Mouse (Mus musculus) cerebellum, adult 9-10 months (tissue): ENCODE data around the gene Cdan1.

ENCODE experiments used
- DNase-seq: peaks from one replicate; pipeline ENCODE4 v3.0.0; 2022

The Cdan1 gene

DNA sequence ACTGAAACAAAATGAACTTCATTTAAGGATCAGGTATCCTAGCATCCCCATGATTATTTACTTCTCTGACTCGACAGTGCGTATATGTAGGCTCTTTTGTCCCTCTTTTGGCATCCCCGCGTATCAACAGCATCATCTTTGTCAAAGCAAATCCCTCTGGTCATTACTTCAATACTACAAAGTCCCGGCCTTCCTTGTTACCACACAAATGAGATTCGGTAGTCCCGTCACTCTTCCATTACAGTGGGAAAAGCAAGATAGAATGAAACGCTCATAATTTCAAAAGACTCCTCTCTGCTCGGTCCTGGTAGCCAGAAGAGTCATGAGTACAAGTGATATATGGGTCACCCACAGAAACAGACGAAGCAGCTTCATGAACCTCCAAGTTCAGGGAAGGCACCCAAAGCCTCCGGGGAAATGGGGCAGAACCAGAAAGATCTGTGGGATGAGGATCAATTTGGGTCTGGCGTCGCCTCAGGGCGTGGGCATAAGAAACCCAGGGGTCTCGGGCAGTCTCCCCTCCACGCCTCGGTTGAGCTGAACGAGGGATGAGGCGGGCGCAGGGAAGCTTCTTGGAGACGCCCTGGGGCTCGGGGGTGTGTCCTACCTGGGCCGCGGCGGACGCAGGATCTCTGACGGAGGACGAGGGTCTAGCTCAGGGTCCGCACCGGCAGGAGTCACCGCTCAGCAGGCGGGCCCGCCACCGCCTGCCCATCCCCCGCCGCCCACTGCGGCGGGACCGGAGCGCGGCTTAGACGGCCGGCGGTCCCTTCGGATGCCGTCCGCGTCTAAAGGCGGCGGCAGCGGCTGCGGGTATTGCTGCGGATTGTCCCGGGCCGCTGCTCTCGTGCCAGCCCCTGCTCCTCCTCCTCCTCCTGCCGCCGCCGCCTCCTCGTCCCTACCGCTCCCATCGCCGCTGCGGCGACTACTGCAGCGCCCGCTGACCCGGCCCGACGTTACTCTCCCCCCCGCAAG, at the start of gene Cdan1:
Gene Cdan1, minus strand, starts transcription at position 680 of the 975 bp plus-strand sequence.
- peak; percentile 73 for DNase-seq

GRCm38 (mm10) chr2:120896361-120896760, 46.4 kb upstream of the Cdan1 start:
- no peak for DNase-seq

- no peak for DNase-seq
These were observed 37.7 kb upstream of the Cdan1 start for GRCm38 (mm10) chr2:120887601-120888000.

- no peak for DNase-seq
These were observed 23.3 kb upstream of the Cdan1 start for GRCm38 (mm10) chr2:120873192-120873591.

DNA sequence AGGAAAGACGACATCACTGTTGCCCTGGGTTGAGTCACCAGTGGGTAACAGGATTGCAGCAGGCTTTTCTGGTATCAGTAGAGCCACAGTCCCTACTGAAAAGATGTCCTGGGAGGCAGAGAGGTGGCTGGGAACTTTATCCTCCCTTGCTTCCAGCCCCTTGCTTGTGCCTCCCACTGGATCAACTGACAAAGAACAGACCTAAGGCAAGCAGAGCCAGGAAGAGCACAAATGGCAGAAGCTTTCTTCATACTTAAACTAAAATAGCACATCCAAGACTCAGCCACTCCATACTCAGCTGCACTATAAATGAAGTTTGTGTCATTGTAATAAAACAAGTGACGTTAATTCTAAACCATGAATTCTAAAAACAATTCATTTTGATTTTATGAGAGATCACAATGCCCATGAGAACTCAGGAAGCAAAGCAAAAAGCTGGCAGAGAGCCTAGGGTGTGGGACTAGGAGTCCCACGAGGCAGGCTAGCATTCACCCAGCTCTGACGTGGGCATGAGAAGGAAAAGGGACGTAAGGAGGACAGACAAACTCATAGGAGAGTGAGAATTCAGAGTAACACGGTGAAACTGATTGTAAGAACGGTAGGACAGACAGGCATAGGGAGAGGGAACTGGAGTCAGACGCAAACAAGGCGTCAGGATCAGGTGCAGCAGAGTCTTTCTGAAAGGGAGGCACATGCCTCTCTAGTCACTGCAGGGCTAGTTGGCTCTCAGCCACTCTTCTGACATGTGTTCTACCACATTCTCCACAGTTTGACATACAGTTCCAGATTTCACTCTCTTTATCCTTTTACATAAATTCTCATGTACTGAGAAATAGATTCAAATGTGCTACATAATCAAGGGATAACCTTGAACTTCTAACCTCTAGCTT, 21.8 kb upstream of the Cdan1 start:
- DNase-seq: no peak

- DNase-seq: no peak
These were observed 17.4 kb upstream of the Cdan1 start for GRCm38 (mm10) chr2:120867336-120867735.

DNA sequence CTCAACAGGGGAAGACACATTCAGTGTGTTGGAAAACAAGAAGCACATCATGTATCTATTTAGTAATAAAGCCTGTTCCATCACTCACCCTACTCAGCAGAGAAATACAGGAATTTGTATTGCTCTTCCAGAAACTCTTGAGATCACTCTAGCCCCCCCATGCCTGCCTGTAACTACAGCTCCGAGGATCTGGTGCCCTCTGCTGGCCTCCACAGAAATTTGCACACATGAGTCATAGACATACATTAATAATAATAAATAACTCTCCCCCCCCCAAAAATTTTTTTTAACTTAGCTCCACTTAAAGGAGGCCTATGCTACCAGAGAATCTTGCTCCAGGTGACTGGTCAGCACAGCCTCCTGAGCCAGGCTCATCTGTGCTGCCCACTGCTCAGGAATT, 16.6 kb upstream of the Cdan1 start:
- DNase-seq: no peak

GRCm38 (mm10) chr2:120863389-120863788, 13.5 kb upstream of the Cdan1 start:
- DNase-seq: no peak

GRCm38 (mm10) chr2:120860699-120861098, 10.8 kb upstream of the Cdan1 start:
- no peak for DNase-seq

- DNase-seq: no peak
These were observed 8.2 kb upstream of the Cdan1 start for GRCm38 (mm10) chr2:120858131-120858530.

- DNase-seq: no peak
These were observed 3.2 kb upstream of the Cdan1 start for GRCm38 (mm10) chr2:120853151-120853550.

DNA sequence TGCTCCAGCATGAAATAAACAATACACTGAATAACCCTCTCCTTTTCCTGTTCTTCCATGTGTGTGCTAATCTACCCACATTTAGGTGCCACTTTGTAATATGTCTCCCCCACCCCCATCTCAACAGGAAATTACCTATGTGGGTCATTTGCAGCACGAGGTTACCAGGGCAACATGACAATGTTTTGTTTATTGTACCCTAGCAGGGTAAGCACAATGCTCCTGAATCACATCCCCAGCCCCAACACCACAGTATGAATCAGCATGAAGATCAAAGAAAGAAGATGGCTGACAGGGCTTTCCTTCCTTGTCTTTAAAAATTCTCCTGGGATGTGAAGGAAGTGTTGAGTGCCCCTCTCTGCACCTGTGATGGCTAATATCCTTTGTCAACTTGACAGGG, 2.7 kb upstream of the Cdan1 start:
- DNase-seq: no peak

DNA sequence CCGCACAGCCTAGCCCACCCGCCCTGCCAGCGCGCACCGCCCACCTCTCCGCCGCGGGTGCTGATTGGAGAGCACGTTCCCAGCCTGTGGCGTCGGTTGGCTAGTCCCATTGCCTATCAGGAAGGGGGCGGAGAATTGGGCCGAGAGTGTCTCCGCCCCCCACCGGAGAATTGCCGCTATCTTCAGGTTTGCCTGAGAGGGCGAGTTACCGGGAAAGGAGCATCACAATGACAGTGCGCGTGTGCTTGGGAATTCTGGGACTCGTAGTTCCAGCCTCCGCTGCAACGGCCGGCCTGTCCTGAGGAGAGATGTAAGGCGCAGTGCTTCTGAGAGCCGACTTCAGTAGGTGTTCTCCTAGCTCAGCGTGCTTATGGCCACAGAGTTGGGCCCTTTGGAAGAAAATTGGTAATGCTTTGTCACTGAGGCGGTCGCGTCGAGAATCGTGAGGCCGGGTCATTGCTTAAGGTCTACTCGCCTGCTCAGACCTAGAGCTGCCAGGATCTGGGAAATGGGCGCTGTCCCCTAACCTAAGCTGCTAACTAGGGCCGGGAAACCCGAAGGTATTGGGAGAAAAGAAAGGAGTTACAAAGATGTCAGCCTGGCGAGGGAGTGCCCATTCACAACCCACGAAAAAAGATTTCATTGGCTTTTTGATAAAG, 625 bp upstream of the Cdan1 start, which contains the start of gene Ttbk2:
Gene Ttbk2, minus strand, starts transcription at position 181 of the 659 bp plus-strand sequence.
- peak; percentile 99 for DNase-seq

- no peak for DNase-seq
These were observed 4.6 kb downstream of the Cdan1 start for GRCm38 (mm10) chr2:120845280-120845679.

DNA sequence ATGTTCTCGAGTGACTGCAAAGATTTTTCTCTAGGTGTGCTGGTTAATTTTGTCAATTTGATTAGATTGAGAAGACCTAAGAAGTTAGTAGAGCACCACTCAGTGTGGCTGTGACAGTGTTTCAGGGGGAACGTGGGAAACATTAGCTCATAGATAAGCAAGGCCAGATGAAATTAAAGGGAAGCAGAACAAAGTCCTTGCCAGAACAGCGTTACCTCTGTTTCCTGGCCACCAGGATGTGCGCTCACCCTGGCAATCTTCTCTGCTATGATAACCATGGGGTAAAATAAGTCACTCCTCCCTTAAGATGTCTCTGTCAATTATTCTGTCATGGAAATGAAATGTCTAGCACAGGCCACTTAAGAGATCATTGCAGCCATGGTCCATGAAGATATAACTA, 5.9 kb downstream of the Cdan1 start:
- DNase-seq: no peak

DNA sequence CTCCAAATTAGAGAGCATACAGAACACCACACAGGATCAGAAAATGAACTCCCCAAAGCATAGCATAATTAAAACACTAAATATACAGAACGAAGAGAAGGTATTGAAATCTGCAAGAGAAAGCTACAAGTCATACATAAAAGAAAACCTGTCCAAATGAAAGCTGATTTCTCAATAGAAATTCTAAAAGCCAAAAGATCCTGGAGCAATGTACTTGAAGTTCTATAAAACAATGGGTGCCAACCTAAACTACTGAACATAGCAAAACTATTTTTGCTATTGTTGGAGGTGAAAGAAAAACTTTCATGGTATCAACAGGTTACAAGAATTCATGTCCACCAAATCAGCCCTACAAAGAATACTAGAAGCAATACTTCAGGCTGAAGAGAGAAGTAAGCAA, 8.7 kb downstream of the Cdan1 start:
- DNase-seq: no peak

DNA sequence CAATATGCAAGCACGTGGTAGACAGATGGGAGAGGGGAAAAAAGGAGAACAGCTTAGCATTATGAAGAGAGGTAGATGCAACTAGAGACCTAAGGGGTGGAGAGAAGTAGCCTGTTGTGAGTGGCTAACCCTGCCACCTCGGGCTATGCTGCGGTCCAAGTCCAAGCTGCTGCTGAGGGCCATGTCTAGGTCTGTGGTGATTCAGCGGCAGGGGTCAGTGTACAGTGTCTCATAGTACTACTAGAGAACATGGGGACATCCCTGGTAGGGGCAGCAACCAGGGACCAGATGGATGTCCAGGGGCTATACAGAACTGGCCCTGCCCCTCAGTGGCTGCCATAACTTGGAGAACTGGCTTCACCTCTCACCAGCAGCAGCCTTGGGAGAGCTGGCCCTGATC, 14.8 kb downstream of the Cdan1 start:
- DNase-seq: no peak

GRCm38 (mm10) chr2:120826936-120827638, 22.8 kb downstream of the Cdan1 start:
- no peak for DNase-seq

GRCm38 (mm10) chr2:120770265-120770935, 79.5 kb downstream of the Cdan1 start:
- no peak for DNase-seq

- no peak for DNase-seq
These were observed 88.0 kb downstream of the Cdan1 start for GRCm38 (mm10) chr2:120761922-120762321.

DNA sequence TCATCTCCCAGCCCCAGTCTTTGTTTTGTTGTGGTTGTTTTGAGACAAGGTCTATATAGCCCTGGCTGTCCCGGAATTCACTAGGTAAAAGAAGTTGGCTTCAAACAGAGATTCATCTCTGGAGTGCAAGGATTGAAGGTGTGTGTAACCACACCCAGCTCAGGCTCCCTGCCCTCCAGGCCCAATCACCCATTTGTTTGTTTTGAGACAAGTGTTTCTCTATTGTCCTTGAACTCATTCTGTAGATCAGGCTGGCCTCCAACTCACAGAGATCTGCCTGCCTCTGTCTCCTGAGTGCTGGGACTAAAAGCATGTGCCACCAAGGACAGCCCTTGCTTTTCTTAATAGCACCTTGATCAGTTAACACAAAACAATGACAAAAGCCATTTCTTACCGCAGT, 101.9 kb downstream of the Cdan1 start:
- no peak for DNase-seq

GRCm38 (mm10) chr2:120745496-120745895, 104.4 kb downstream of the Cdan1 start:
- peak; percentile 57 for DNase-seq
